Mouse (Mus musculus) embryo, embryonic 10 days (tissue): ENCODE measurements around the gene Polk.

Source experiments
- DNase-seq: peaks from one replicate; pipeline ENCODE4 v3.0.0-alpha.2; 2015; ENCODE audit warnings: low spot score

The Polk gene

GRCm38 (mm10) chr13:96528776-96529175 is 13.6 kb downstream of the Polk start:
- no peak for DNase-seq

GRCm38 (mm10) chr13:96527856-96528255 is 14.5 kb downstream of the Polk start:
- DNase-seq = no peak

- DNase-seq = no peak
These were observed 15.4 kb downstream of the Polk start for GRCm38 (mm10) chr13:96527022-96527421.

GRCm38 (mm10) chr13:96521294-96521693 is 21.1 kb downstream of the Polk start:
- DNase-seq = no peak

GRCm38 (mm10) chr13:96517335-96517734 is 25.0 kb downstream of the Polk start:
- no peak for DNase-seq

- DNase-seq = no peak
These were observed 26.1 kb downstream of the Polk start for GRCm38 (mm10) chr13:96516249-96516648.

GRCm38 (mm10) chr13:96514154-96514942 is 28.0 kb downstream of the Polk start:
- no peak for DNase-seq

- DNase-seq = no peak
These were observed 30.5 kb downstream of the Polk start for GRCm38 (mm10) chr13:96511893-96512292.

GRCm38 (mm10) chr13:96511262-96511661 is 31.1 kb downstream of the Polk start:
- DNase-seq = no peak

GRCm38 (mm10) chr13:96510635-96511034 is 31.7 kb downstream of the Polk start:
- DNase-seq = peak; percentile 11

GRCm38 (mm10) chr13:96507541-96507940 is 34.8 kb downstream of the Polk start:
- DNase-seq = no peak

- no peak for DNase-seq
These were observed 36.1 kb downstream of the Polk start for GRCm38 (mm10) chr13:96506313-96506712.

- DNase-seq = no peak
These were observed 36.7 kb downstream of the Polk start for GRCm38 (mm10) chr13:96505661-96506060.

GRCm38 (mm10) chr13:96499891-96500290 is 42.5 kb downstream of the Polk start:
- no peak for DNase-seq

GRCm38 (mm10) chr13:96496630-96497029 is 45.7 kb downstream of the Polk start:
- no peak for DNase-seq

GRCm38 (mm10) chr13:96490433-96490832 is 51.9 kb downstream of the Polk start, which contains the start of gene Gm17622:
TSS of gene Gm17622 (plus strand) at chr13:96490733.
- no peak for DNase-seq

GRCm38 (mm10) chr13:96487968-96488367 is 54.4 kb downstream of the Polk start:
- DNase-seq = no peak

GRCm38 (mm10) chr13:96487230-96487629 is 55.1 kb downstream of the Polk start:
- DNase-seq = no peak

GRCm38 (mm10) chr13:96478991-96479390 is 63.4 kb downstream of the Polk start:
- no peak for DNase-seq

- DNase-seq = no peak
These were observed 65.2 kb downstream of the Polk start for GRCm38 (mm10) chr13:96477226-96477625.

- no peak for DNase-seq
These were observed 71.4 kb downstream of the Polk start, which contains the start of gene Ankdd1b for GRCm38 (mm10) chr13:96470957-96471356. TSS of gene Ankdd1b (minus strand) at chr13:96471198.

- no peak for DNase-seq
These were observed 71.8 kb downstream of the Polk start for GRCm38 (mm10) chr13:96470556-96470955.

GRCm38 (mm10) chr13:96468678-96469077 is 73.7 kb downstream of the Polk start:
- DNase-seq = no peak

- no peak for DNase-seq
These were observed 77.1 kb downstream of the Polk start for GRCm38 (mm10) chr13:96465315-96465714.
